Mouse (Mus musculus): ENCODE results near the gene Duoxa1. TPM values are rescaled to one million over a fixed set of nuclear protein-coding genes. Genes with fewer than 3 reads are reported as not detected.

Gene Duoxa1
- polyA plus RNA-seq (2017; shearing (Covaris generic)) = not detected

GRCm38 (mm10) chr2:122313536-122313935 is at the start of gene Duoxa1:
Gene Duoxa1 (minus strand): TSS chr2:122313730.

GRCm38 (mm10) chr2:122315372-122315771 is 1.8 kb upstream of the Duoxa1 start, which contains the start of gene Duox1:
Gene Duox1 (plus strand): TSS chr2:122315672.

GRCm38 (mm10) chr2:122298596-122299490 is 14.7 kb downstream of the Duoxa1 start, which contains the start of gene Duoxa2:
Gene Duoxa2 (plus strand): TSS chr2:122298900.

GRCm38 (mm10) chr2:122298096-122298499 is 15.4 kb downstream of the Duoxa1 start, which contains the start of gene Duox2:
Gene Duox2 (minus strand): TSS chr2:122298449.

Other genes with a start within 250 kb of the Duoxa1 start
- gene Spg11, start 195.3 kb downstream of the Duoxa1 start, polyA plus RNA-seq (2017; shearing (Covaris generic)) = 21.3 TPM
- 9,808 TPM for gene B2m, start 166.0 kb downstream of the Duoxa1 start, polyA plus RNA-seq (2017; shearing (Covaris generic))
- gene Trim69, start 153.0 kb downstream of the Duoxa1 start, polyA plus RNA-seq (2017; shearing (Covaris generic)) = 0.51 TPM
- gene Patl2, start 127.5 kb downstream of the Duoxa1 start, polyA plus RNA-seq (2017; shearing (Covaris generic)) = 1.1 TPM
- not detected for gene Terb2, start 127.5 kb downstream of the Duoxa1 start, polyA plus RNA-seq (2017; shearing (Covaris generic))
- 4.8 TPM for gene Sord, start 79.0 kb downstream of the Duoxa1 start, polyA plus RNA-seq (2017; shearing (Covaris generic))
- gene Duox2, start 15.3 kb downstream of the Duoxa1 start, polyA plus RNA-seq (2017; shearing (Covaris generic)) = not detected
- gene Duoxa2, start 14.8 kb downstream of the Duoxa1 start, polyA plus RNA-seq (2017; shearing (Covaris generic)) = not detected
- gene Duox1, start 1.9 kb upstream of the Duoxa1 start, polyA plus RNA-seq (2017; shearing (Covaris generic)) = not detected
- gene Shf, start 55.4 kb upstream of the Duoxa1 start, polyA plus RNA-seq (2017; shearing (Covaris generic)) = 0.42 TPM
- 242 TPM for gene Slc28a2, start 112.7 kb upstream of the Duoxa1 start, polyA plus RNA-seq (2017; shearing (Covaris generic))
- 74.7 TPM for gene Gm14085, start 171.2 kb upstream of the Duoxa1 start, polyA plus RNA-seq (2017; shearing (Covaris generic))